Mouse (Mus musculus): ENCODE data around the gene Grin2d. TPM values are rescaled to one million over a fixed set of nuclear protein-coding genes. Genes with fewer than 3 reads are reported as not detected.

The Grin2d gene
- polyA plus RNA-seq, 1 experiment: 0.65 TPM

GRCm38 (mm10) chr7:45790721-45791120 is 87.5 kb downstream of the Grin2d start:
- no peak overlapping the region for H3K4me3 ChIP-seq
- H3K27me3 ChIP-seq (ENCODE audit: control insufficient read depth, insufficient read depth, insufficient read length): peaks cover 26% of the 10 kb centered on the region
- TF ChIP-seq POLR2A (IDR thresholded peaks at IDR 0.05; ENCODE audit: insufficient read length, low read depth): no peak
- TF ChIP-seq MYOD1 (IDR thresholded peaks at IDR 0.05; ENCODE audit: control insufficient read depth in 1 of 3, insufficient read length in 2 of 3, low read depth in 2 of 3): no peak
- TF ChIP-seq TCF12 (IDR thresholded peaks at IDR 0.05; ENCODE audit: insufficient read depth, poor library complexity, severe bottlenecking): no peak
- TF ChIP-seq POLR2AphosphoS2 (IDR thresholded peaks at IDR 0.05; ENCODE audit: insufficient read length, low read depth): no peak
- no peak overlapping the region for H3K4me2 ChIP-seq (ENCODE audit: low read depth)
- no peaks in the 10 kb centered on the region for H3K79me2 ChIP-seq (ENCODE audit: control insufficient read depth, insufficient read depth)
- H3ac ChIP-seq (ENCODE audit: control insufficient read depth, insufficient read length): no peak overlapping the region
- no peaks in the 10 kb centered on the region for H3K36me3 ChIP-seq (ENCODE audit: control insufficient read depth, insufficient read depth)

DNA sequence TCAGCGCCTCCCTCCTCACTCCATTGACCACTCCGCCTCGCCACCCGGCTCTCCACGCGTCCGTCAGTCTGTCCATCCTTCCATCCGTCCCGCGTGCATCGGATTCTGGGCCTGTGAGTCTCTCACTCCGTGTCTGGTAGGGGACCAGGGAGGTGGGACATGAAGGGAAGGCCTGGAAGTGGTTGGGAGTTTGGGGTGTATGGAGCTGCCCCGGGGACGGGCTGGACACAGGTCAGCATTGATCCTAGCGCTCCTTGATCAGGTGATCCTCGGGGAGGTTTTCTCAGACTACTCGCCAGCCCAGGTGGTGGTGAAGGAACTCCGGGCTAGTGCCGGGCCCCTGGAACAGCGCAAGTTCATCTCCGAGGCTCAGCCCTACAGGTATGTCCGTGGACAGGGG is 90.5 kb downstream of the Grin2d start:
- Histone ChIP-seq H3K36me3 (ENCODE audit: control insufficient read depth, insufficient read depth) (no peaks in the 10 kb centered on the region), H3K4me2 (ENCODE audit: low read depth) (no peak overlapping the region), H3K27me3 (ENCODE audit: control insufficient read depth, insufficient read depth, insufficient read length) (peaks cover 45% of the 10 kb centered on the region), H3K79me2 (ENCODE audit: control insufficient read depth, insufficient read depth) (no peaks in the 10 kb centered on the region), H3ac (ENCODE audit: control insufficient read depth, insufficient read length) (no peak overlapping the region), H3K4me3 (no peak overlapping the region)
- TF ChIP-seq MAX (IDR thresholded peaks at IDR 0.05; ENCODE audit: low read depth) (no peak), TCF12 (IDR thresholded peaks at IDR 0.05; ENCODE audit: insufficient read depth, poor library complexity, severe bottlenecking) (no peak), SRF (IDR thresholded peaks at IDR 0.05; ENCODE audit: control insufficient read depth, insufficient read length, low read depth) (no peak), REST (IDR thresholded peaks at IDR 0.05; ENCODE audit: insufficient read depth, insufficient read length) (no peak), POLR2AphosphoS2 (IDR thresholded peaks at IDR 0.05; ENCODE audit: insufficient read length, low read depth) (no peak), E2F4 (IDR thresholded peaks at IDR 0.05; ENCODE audit: insufficient read depth) (no peak), MYOG (IDR thresholded peaks at IDR 0.05; ENCODE audit: control insufficient read depth in 1 of 3, insufficient read depth in 1 of 3, insufficient read length in 2 of 3, low read depth in 2 of 3) (no peak), MYOD1 (IDR thresholded peaks at IDR 0.05; ENCODE audit: control insufficient read depth in 1 of 3, insufficient read length in 2 of 3, low read depth in 2 of 3) (no peak), TCF3 (IDR thresholded peaks at IDR 0.05; ENCODE audit: insufficient read length, low read depth) (no peak), POLR2A (IDR thresholded peaks at IDR 0.05; ENCODE audit: insufficient read length, low read depth) (no peak)

DNA sequence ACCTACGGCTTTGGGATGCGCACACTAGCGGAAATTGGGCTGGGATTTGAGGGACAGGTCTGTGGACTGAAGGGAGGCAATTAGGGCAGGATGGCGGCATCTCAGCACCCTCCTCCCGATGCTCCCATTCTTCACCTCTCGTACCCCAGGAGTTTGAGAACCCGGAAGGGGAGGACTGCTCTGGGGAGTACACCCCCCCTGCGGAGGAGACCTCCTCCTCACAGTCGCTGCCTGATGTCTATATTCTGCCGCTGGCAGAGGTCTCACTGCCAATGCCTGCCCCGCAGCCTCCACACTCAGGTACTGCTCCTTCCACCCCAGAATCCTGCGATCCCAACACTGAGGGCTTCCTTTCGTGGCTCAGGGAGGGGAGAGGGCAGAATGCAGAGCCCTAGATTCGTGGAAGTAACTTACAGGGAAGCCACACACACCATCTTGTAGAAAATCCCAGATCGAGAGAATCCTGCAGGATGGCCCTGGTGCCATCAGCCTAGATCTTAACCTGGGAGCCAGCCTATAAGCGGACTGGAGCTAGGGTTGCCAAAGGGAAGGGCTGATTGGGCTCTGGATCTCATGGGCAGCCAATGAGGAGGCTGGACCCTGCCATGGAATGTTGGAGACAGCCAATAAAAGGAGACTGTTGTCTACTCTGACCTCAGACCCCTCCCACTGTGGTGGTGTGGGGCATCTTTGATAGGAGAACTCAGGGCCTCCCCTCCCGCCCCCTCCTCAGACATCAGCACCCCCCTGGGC is 91.3 kb downstream of the Grin2d start:
- H3K79me2 ChIP-seq (ENCODE audit: control insufficient read depth, insufficient read depth): no peaks in the 10 kb centered on the region
- no peaks in the 10 kb centered on the region for H3K36me3 ChIP-seq (ENCODE audit: control insufficient read depth, insufficient read depth)
- H3ac ChIP-seq (ENCODE audit: control insufficient read depth, insufficient read length): no peak overlapping the region
- peaks cover 41% of the 10 kb centered on the region for H3K27me3 ChIP-seq (ENCODE audit: control insufficient read depth, insufficient read depth, insufficient read length)
- H3K4me3 ChIP-seq: no peak overlapping the region
- H3K4me2 ChIP-seq (ENCODE audit: low read depth): no peak overlapping the region
- no peak for TF ChIP-seq TCF3 (IDR thresholded peaks at IDR 0.05; ENCODE audit: insufficient read length, low read depth)
- TF ChIP-seq SRF (IDR thresholded peaks at IDR 0.05; ENCODE audit: control insufficient read depth, insufficient read length, low read depth): no peak
- no peak for TF ChIP-seq MYOG (IDR thresholded peaks at IDR 0.05; ENCODE audit: control insufficient read depth in 1 of 3, insufficient read depth in 1 of 3, insufficient read length in 2 of 3, low read depth in 2 of 3)
- TF ChIP-seq USF1 (IDR thresholded peaks at IDR 0.05; ENCODE audit: low read depth): no peak
- TF ChIP-seq MYOD1 (IDR thresholded peaks at IDR 0.05; ENCODE audit: control insufficient read depth in 1 of 3, insufficient read length in 2 of 3, low read depth in 2 of 3): no peak
- no peak for TF ChIP-seq POLR2AphosphoS2 (IDR thresholded peaks at IDR 0.05; ENCODE audit: insufficient read length, low read depth)
- no peak for TF ChIP-seq POLR2A (IDR thresholded peaks at IDR 0.05; ENCODE audit: insufficient read length, low read depth)
- TF ChIP-seq REST (IDR thresholded peaks at IDR 0.05; ENCODE audit: insufficient read depth, insufficient read length): no peak
- no peak for TF ChIP-seq E2F4 (IDR thresholded peaks at IDR 0.05; ENCODE audit: insufficient read depth)
- TF ChIP-seq TCF12 (IDR thresholded peaks at IDR 0.05; ENCODE audit: insufficient read depth, poor library complexity, severe bottlenecking): no peak
- TF ChIP-seq CEBPB (IDR thresholded peaks at IDR 0.05; ENCODE audit: insufficient read depth, poor library complexity, severe bottlenecking): no peak
- TF ChIP-seq MAX (IDR thresholded peaks at IDR 0.05; ENCODE audit: low read depth): no peak

DNA sequence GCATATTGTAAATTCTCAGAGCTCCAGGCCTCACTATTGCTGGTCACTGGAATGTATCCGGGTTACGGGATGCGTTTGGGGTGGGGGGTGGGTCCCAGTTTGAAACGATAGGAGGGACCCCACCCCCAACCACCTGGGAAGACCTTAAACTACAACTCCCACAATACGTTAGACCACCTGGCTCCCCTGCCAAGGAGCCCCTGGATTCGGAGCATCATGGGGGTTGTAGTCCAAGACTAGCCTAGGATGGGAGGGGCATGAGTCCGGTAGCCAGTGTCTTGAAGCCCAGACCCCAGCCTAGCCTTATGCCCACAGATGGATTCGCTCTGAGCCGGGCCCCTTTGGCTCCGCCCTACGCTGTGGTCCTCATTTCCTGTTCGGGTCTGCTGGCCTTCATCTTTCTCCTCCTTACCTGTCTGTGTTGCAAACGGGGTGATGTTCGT is 92.0 kb downstream of the Grin2d start:
- Histone ChIP-seq H3K4me3 (no peak overlapping the region), H3K4me2 (ENCODE audit: low read depth) (no peak overlapping the region), H3ac (ENCODE audit: control insufficient read depth, insufficient read length) (no peak overlapping the region), H3K36me3 (ENCODE audit: control insufficient read depth, insufficient read depth) (no peaks in the 10 kb centered on the region), H3K27me3 (ENCODE audit: control insufficient read depth, insufficient read depth, insufficient read length) (peaks cover 41% of the 10 kb centered on the region), H3K79me2 (ENCODE audit: control insufficient read depth, insufficient read depth) (no peaks in the 10 kb centered on the region)
- TF ChIP-seq CEBPB (IDR thresholded peaks at IDR 0.05; ENCODE audit: insufficient read depth, poor library complexity, severe bottlenecking): no peak
- no peak for TF ChIP-seq E2F4 (IDR thresholded peaks at IDR 0.05; ENCODE audit: insufficient read depth)
- no peak for TF ChIP-seq MAX (IDR thresholded peaks at IDR 0.05; ENCODE audit: low read depth)
- no peak for TF ChIP-seq REST (IDR thresholded peaks at IDR 0.05; ENCODE audit: insufficient read depth, insufficient read length)
- no peak for TF ChIP-seq MYOG (IDR thresholded peaks at IDR 0.05; ENCODE audit: control insufficient read depth in 1 of 3, insufficient read depth in 1 of 3, insufficient read length in 2 of 3, low read depth in 2 of 3)
- TF ChIP-seq TCF3 (IDR thresholded peaks at IDR 0.05; ENCODE audit: insufficient read length, low read depth): no peak
- TF ChIP-seq POLR2A (IDR thresholded peaks at IDR 0.05; ENCODE audit: insufficient read length, low read depth): no peak
- no peak for TF ChIP-seq TCF12 (IDR thresholded peaks at IDR 0.05; ENCODE audit: insufficient read depth, poor library complexity, severe bottlenecking)
- no peak for TF ChIP-seq POLR2AphosphoS2 (IDR thresholded peaks at IDR 0.05; ENCODE audit: insufficient read length, low read depth)
- TF ChIP-seq MYOD1 (IDR thresholded peaks at IDR 0.05; ENCODE audit: control insufficient read depth in 1 of 3, insufficient read length in 2 of 3, low read depth in 2 of 3): no peak
- TF ChIP-seq USF1 (IDR thresholded peaks at IDR 0.05; ENCODE audit: low read depth): no peak
- no peak for TF ChIP-seq SRF (IDR thresholded peaks at IDR 0.05; ENCODE audit: control insufficient read depth, insufficient read length, low read depth)

Measured in myocyte (in vitro differentiated cells).